Mouse (Mus musculus) MEL (cell line): ENCODE data around the gene Babam2. TPM values are rescaled to one million over a fixed set of nuclear protein-coding genes. Genes with fewer than 3 reads are reported as not detected.

Experiments used
- DNase-seq: peaks from one replicate; pipeline ENCODE4 v3.0.0; 2011; ENCODE audit warnings: low read depth, low spot score
- H3K27ac ChIP-seq: 2 replicates; pipeline ENCODE4 v1.5.1; 2012; ENCODE audit warnings: low read depth, mild to moderate bottlenecking, control low read depth, low read length, moderate library complexity; ENCODE audit not compliant: control insufficient read depth
- H3K27me3 ChIP-seq, 2 experiments: fragments of 150-350 bp in 1 of 2; sonication (generic) in 1 of 2; 2 replicates each; pipeline ENCODE4 v1.6.1; 2012; ENCODE audit warnings: low read length in 2 of 2, mild to moderate bottlenecking in 2 of 2, improper control_type of control experiment in 1 of 2, moderate library complexity in 1 of 2; ENCODE audit not compliant: insufficient read depth in 2 of 2, control insufficient read depth in 1 of 2
- H3K36me3 ChIP-seq, 2 experiments: 2 replicates each; pipeline ENCODE4 v1.6.1; 2012 to 2014; ENCODE audit warnings: low read length in 2 of 2, improper control_type of control experiment in 1 of 2, inconsistent platforms in 1 of 2, mild to moderate bottlenecking in 1 of 2; ENCODE audit not compliant: insufficient read depth in 2 of 2, control insufficient read depth in 1 of 2
- H3K4me1 ChIP-seq, 2 experiments: fragments of 150-350 bp in 1 of 2; sonication (generic) in 1 of 2; 2 replicates each; pipeline ENCODE4 v1.6.1; 2012; ENCODE audit warnings: low read length in 2 of 2, improper control_type of control experiment in 1 of 2, mild to moderate bottlenecking in 1 of 2; ENCODE audit not compliant: insufficient read depth in 2 of 2, control insufficient read depth in 1 of 2
- H3K4me3 ChIP-seq, 2 experiments: fragments of 150-350 bp in 1 of 2; sonication (generic) in 1 of 2; 2 replicates each; pipeline ENCODE4 v1.5.1; 2012; ENCODE audit warnings: low read depth in 2 of 2, low read length in 2 of 2, mild to moderate bottlenecking in 2 of 2, moderate library complexity in 2 of 2, control low read depth in 1 of 2, improper control_type of control experiment in 1 of 2; ENCODE audit not compliant: control insufficient read depth in 1 of 2, insufficient read depth in 1 of 2
- H3K79me2 ChIP-seq: 2 replicates; pipeline ENCODE4 v1.6.1; 2012; ENCODE audit warnings: mild to moderate bottlenecking, low read length, moderate library complexity; ENCODE audit not compliant: control insufficient read depth, poor library complexity, insufficient read depth
- H3K9ac ChIP-seq: 2 replicates; pipeline ENCODE4 v1.6.1; 2012; ENCODE audit warnings: low read depth, mild to moderate bottlenecking, control low read depth, low read length, moderate library complexity; ENCODE audit not compliant: control insufficient read depth, poor library complexity, severe bottlenecking
- H3K9me3 ChIP-seq: fragments of 150-350 bp; sonication (generic); replicated peaks from 2 replicates; pipeline ENCODE4 v1.6.1; 2012; ENCODE audit warnings: mild to moderate bottlenecking, low read length, improper control_type of control experiment, moderate library complexity; ENCODE audit not compliant: insufficient read depth
- BHLHE40 ChIP-seq: IDR thresholded peaks from 2 replicates; pipeline ENCODE4 v1.6.1; 2012; ENCODE audit warnings: low read depth, mild to moderate bottlenecking, inconsistent platforms, low read length, improper control_type of control experiment, borderline replicate concordance
- CTCF ChIP-seq, 3 experiments: IDR thresholded peaks in 2 of 3; conservative IDR thresholded peaks in 1 of 3; 2 replicates each; pipeline ENCODE4 v1.5.1; 2011 to 2012; ENCODE audit warnings: low read length in 3 of 3, low read depth in 2 of 3, mild to moderate bottlenecking in 2 of 3, improper control_type of control experiment in 1 of 3, inconsistent platforms in 1 of 3, mixed read lengths in 1 of 3, moderate library complexity in 1 of 3; ENCODE audit not compliant: control insufficient read depth in 1 of 3, insufficient read depth in 1 of 3, poor library complexity in 1 of 3, severe bottlenecking in 1 of 3
- EP300 ChIP-seq, 2 experiments: IDR thresholded peaks; 2 replicates each; pipeline ENCODE4 v1.6.1; 2011; ENCODE audit warnings: improper control_type of control experiment in 2 of 2, low read length in 2 of 2, low read depth in 1 of 2, mild to moderate bottlenecking in 1 of 2
- GATA1 ChIP-seq: IDR thresholded peaks from 2 replicates; pipeline ENCODE4 v1.6.1; 2011; ENCODE audit warnings: low read depth, low read length, improper control_type of control experiment
- KAT2A ChIP-seq: conservative IDR thresholded peaks from 2 replicates; pipeline ENCODE4 v1.6.1; 2012; ENCODE audit warnings: low read depth, low read length, improper control_type of control experiment, inconsistent platforms
- MAX ChIP-seq: IDR thresholded peaks from 2 replicates; pipeline ENCODE4 v1.6.1; 2011; ENCODE audit warnings: low read length, improper control_type of control experiment
- MAZ ChIP-seq: IDR thresholded peaks from 2 replicates; pipeline ENCODE4 v1.6.1; 2012; ENCODE audit warnings: low read depth, mild to moderate bottlenecking, inconsistent platforms, low read length, improper control_type of control experiment
- MYC ChIP-seq: IDR thresholded peaks from 2 replicates; pipeline ENCODE4 v1.6.1; 2011; ENCODE audit warnings: low read depth, mild to moderate bottlenecking, low read length, improper control_type of control experiment, moderate library complexity
- NELFE ChIP-seq: IDR thresholded peaks from 2 replicates; pipeline ENCODE4 v1.6.1; 2011; ENCODE audit warnings: low read depth, low read length, improper control_type of control experiment
- NRF1 ChIP-seq: IDR thresholded peaks from 2 replicates; pipeline ENCODE4 v1.6.1; 2014; ENCODE audit warnings: low read depth, mild to moderate bottlenecking, inconsistent platforms, low read length, improper control_type of control experiment, moderate library complexity; ENCODE audit not compliant: poor library complexity, insufficient read depth, severe bottlenecking
- POLR2A ChIP-seq, 2 experiments: IDR thresholded peaks; 2 replicates each; pipeline ENCODE4 v1.6.1; 2011 to 2012; ENCODE audit warnings: low read length in 2 of 2, mild to moderate bottlenecking in 2 of 2, control low read depth in 1 of 2, improper control_type of control experiment in 1 of 2, low read depth in 1 of 2, moderate library complexity in 1 of 2; ENCODE audit not compliant: control insufficient read depth in 1 of 2, insufficient read depth in 1 of 2, poor library complexity in 1 of 2
- POLR2AphosphoS5 ChIP-seq: IDR thresholded peaks from 2 replicates; pipeline ENCODE4 v1.6.1; 2012; ENCODE audit warnings: low read depth, borderline replicate concordance, mild to moderate bottlenecking, inconsistent platforms, low read length, moderate library complexity, mixed read lengths
- RAD21 ChIP-seq: IDR thresholded peaks from 2 replicates; pipeline ENCODE4 v1.6.1; 2011; ENCODE audit warnings: mild to moderate bottlenecking, low read depth, low read length, improper control_type of control experiment
- USF2 ChIP-seq, 2 experiments: IDR thresholded peaks; 2 replicates each; pipeline ENCODE4 v1.6.1; 2011 to 2012; ENCODE audit warnings: improper control_type of control experiment in 2 of 2, low read length in 2 of 2, borderline replicate concordance in 1 of 2, inconsistent platforms in 1 of 2, low read depth in 1 of 2, mild to moderate bottlenecking in 1 of 2; ENCODE audit not compliant: insufficient read depth in 1 of 2
- ZC3H11A ChIP-seq: IDR thresholded peaks from 2 replicates; pipeline ENCODE4 v1.6.1; 2012; ENCODE audit warnings: low read depth, mild to moderate bottlenecking, inconsistent platforms, low read length, improper control_type of control experiment
- ZMIZ1 ChIP-seq: IDR thresholded peaks from 2 replicates; pipeline ENCODE4 v1.6.1; 2012; ENCODE audit warnings: low read depth, mild to moderate bottlenecking, inconsistent platforms, low read length, improper control_type of control experiment, moderate library complexity
- polyA plus RNA-seq, 2 experiments: library from polyadenylated mRNA; stranded (reverse) in 1 of 2; unstranded in 1 of 2; fragments of >175 nt in 1 of 2; fragments of >200 nt in 1 of 2; gene quantifications; 2 replicates each; pipeline versions ENCODE4 v1.2.1 to v1.2.4; 2012; ENCODE audit warnings: low replicate concordance in 2 of 2, low read depth in 1 of 2; ENCODE audit not compliant: insufficient read length in 2 of 2, insufficient read depth in 1 of 2, missing spikeins in 1 of 2
- total RNA-seq: library from RNA; depleted of rRNA; stranded (reverse); fragments of 300-350 nt; gene quantifications from 2 replicates; pipeline ENCODE4 v1.2.3, GENCODE M21; 2012

Gene Babam2
- total and polyA plus RNA-seq, 3 experiments, result 43.3 to 86.6 TPM; not detected in 1

DNA sequence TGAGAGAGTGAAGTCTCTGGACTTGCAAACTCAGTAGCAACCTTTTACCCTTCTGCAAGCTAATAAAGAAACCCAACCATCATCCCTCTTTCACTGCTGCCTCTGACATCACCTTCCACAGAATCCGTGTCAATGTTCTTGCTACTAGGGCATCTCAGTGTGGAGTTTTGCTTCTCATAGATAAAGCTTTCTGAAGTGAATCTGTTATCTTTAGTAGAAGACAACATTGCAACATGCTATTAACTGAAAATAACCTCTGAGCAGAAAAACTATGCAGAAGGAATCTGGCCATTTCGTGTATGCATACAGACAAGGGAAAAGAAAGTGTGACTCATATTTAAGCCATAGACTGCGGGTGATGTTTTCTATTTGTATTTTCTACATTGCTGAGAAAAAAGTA lies 168.6 kb downstream of the Babam2 start:
- Histone ChIP-seq H3K9me3 (no peaks in the 10 kb centered on the region), H3K79me2 (no peaks in the 10 kb centered on the region), H3K4me3 (no peak overlapping the region), H3K4me1 (peaks cover 4 to 15% of the 10 kb centered on the region in 2 experiments), H3K27me3 (no peaks in the 10 kb centered on the region), H3K27ac (no peak overlapping the region), H3K36me3 (peaks cover 0 to 20% of the 10 kb centered on the region in 2 experiments; a peak in 2 of 4 replicates), H3K9ac (no peak overlapping the region)
- peak; percentile 32 for DNase-seq
- no peak for TF ChIP-seq BHLHE40
- no peak for TF ChIP-seq ZC3H11A
- no peak for TF ChIP-seq MYC
- no peak for TF ChIP-seq POLR2A (IDR thresholded peaks at IDR 0.05; ENCODE audit: control insufficient read depth in 1 of 2, insufficient read depth in 1 of 2, low read depth in 1 of 2, low read length in 2 of 2, poor library complexity in 1 of 2)
- TF ChIP-seq EP300 (IDR thresholded peaks at IDR 0.05; ENCODE audit: low read depth in 1 of 2, low read length in 2 of 2), result 0 out of 4 replicates have a peak, but pooled peaks of 1 of the 2 experiments have one; percentile 12
- TF ChIP-seq RAD21, result no peak
- TF ChIP-seq GATA1, result peak; percentile 32; the same call in 1 of the 2 replicates
- no peak for TF ChIP-seq MAZ
- no peak for TF ChIP-seq POLR2AphosphoS5
- TF ChIP-seq MAX, result no peak
- no peak for TF ChIP-seq KAT2A
- no peak for TF ChIP-seq ZMIZ1
- no peak for TF ChIP-seq NRF1
- no peak for TF ChIP-seq NELFE

DNA sequence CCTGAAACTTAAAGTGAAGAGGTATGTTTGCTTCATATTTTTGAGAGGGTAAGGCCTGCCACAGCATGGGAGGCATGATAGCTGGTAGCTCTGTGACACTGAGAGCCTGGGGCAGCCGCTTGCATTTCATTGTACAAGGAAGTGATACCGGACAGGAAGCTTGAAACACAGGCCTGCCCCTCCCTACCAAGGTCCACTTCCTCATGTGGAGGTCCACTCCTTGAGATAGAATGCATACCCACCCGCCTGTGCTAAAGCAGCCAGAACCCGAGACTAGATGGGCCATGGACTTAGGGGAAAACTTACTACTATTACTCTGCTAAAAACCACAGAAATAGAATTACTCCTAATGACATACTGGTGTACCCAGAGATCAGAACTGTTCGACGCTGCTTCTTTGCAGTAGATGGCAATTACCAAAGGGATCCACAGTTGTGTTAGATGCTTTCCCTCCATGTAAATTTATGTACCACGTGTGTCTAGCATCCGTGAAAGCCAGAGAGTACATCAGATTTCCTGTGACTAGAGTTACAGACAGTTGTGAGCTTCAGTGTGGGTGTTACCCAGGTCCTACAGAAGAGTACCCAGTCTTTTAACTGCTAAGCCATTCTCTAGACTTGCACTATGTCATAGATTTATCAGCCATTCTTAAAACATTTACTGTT lies 173.5 kb downstream of the Babam2 start:
- no peak overlapping the region for H3K4me3 ChIP-seq
- H3K27ac ChIP-seq, result no peak overlapping the region
- no peaks in the 10 kb centered on the region for H3K79me2 ChIP-seq
- no peak for TF ChIP-seq USF2 (IDR thresholded peaks at IDR 0.05; ENCODE audit: borderline replicate concordance in 1 of 2, insufficient read depth in 1 of 2, low read depth in 1 of 2, low read length in 2 of 2)
- no peak for TF ChIP-seq CTCF (IDR thresholded peaks at IDR 0.05 in 2 of 3, conservative IDR thresholded peaks at IDR 0.05 in 1 of 3; ENCODE audit: control insufficient read depth in 1 of 3, insufficient read depth in 1 of 3, low read depth in 2 of 3, low read length in 3 of 3, poor library complexity in 1 of 3, severe bottlenecking in 1 of 3)
- no peak for TF ChIP-seq KAT2A
- TF ChIP-seq, all 39 proteins: peak for 0
- Histone ChIP-seq H3K9me3 (no peaks in the 10 kb centered on the region), H3K36me3 (peaks cover 0 to 10% of the 10 kb centered on the region in 2 experiments; a peak in 2 of 4 replicates), H3K4me1 (peaks cover under 1 to 5% of the 10 kb centered on the region in 2 experiments; a peak in 3 of 4 replicates), H3K9ac (no peak overlapping the region), H3K27me3 (no peaks in the 10 kb centered on the region)
- DNase-seq, result no peak
